Mouse (Mus musculus) embryonic facial prominence, embryonic 11.5 days (tissue): ENCODE data around the gene Etl4. TPM values are rescaled to one million over a fixed set of nuclear protein-coding genes. Genes with fewer than 3 reads are reported as not detected.
A peak's percentile ranks its signal among the peaks of the same experiment; 100 is the strongest.

Source experiments
- ATAC-seq: fragments of 200-750 bp; cut with Nextera tagmentation; replicated peaks from 2 replicates; pipeline ENCODE4 v1.8.0; 2017; ENCODE audit warnings: low read depth; ENCODE audit not compliant: insufficient number of reproducible peaks, low FRiP score, low TSS enrichment
- DNase-seq: peaks from one replicate; pipeline ENCODE4 v3.0.0-alpha.2; 2015; ENCODE audit warnings: low spot score
- H3K27ac ChIP-seq: fragments of 300-500 bp; sonication (generic); replicated peaks from 2 replicates; pipeline ENCODE4 v1.5.1; 2014; ENCODE audit warnings: mild to moderate bottlenecking, low read depth, low read length, control low read depth
- H3K27me3 ChIP-seq: fragments of 300-500 bp; sonication (generic); 2 replicates; pipeline ENCODE4 v1.6.1; 2014; ENCODE audit warnings: mild to moderate bottlenecking, low read length, moderate library complexity, mixed read lengths; ENCODE audit not compliant: control insufficient read depth, insufficient read depth
- H3K36me3 ChIP-seq: fragments of 300-500 bp; sonication (generic); replicated peaks from 2 replicates; pipeline ENCODE4 v1.6.1; 2014; ENCODE audit warnings: low read depth, mild to moderate bottlenecking, low read length, moderate library complexity, mixed read lengths; ENCODE audit not compliant: control insufficient read depth, insufficient read depth
- H3K4me1 ChIP-seq: fragments of 300-500 bp; sonication (generic); 2 replicates; pipeline ENCODE4 v1.6.1; 2014; ENCODE audit warnings: low read length, mixed read lengths; ENCODE audit not compliant: control insufficient read depth, insufficient read depth
- H3K4me2 ChIP-seq: fragments of 300-500 bp; sonication (generic); 2 replicates; pipeline ENCODE4 v1.6.1; 2014; ENCODE audit warnings: low read depth, mild to moderate bottlenecking, control low read depth, low read length, moderate library complexity
- H3K4me3 ChIP-seq: fragments of 300-500 bp; sonication (generic); 2 replicates; pipeline ENCODE4 v1.5.1; 2014; ENCODE audit warnings: low read depth, low read length, control low read depth
- H3K9ac ChIP-seq: fragments of 300-500 bp; sonication (generic); replicated peaks from 2 replicates; pipeline ENCODE4 v1.6.1; 2014; ENCODE audit warnings: mild to moderate bottlenecking, control low read depth, low read length
- H3K9me3 ChIP-seq: fragments of 300-500 bp; sonication (generic); replicated peaks from 2 replicates; pipeline ENCODE4 v1.6.1; 2016; ENCODE audit warnings: mild to moderate bottlenecking, low read length, inconsistent platforms, mixed read lengths; ENCODE audit not compliant: control insufficient read depth
- WGBS: fragments of 180-500 bp; shearing (Covaris S2); extraction: QIAGEN DNeasy Blood & Tissue Kit; methylation state at CpG from one replicate; pipeline ENCODE4 v1.1.7; 2014; 5-methylcytosine and 5-hydroxymethylcytosine counted together
- polyA plus RNA-seq: library from polyadenylated mRNA; unstranded; fragments of >200 nt; fragmentation: Nextera tagmentation; extraction: Ambion mirVana; gene quantifications from 2 replicates; pipeline ENCODE4 v1.2.1, GENCODE M21; 2014

Etl4 gene
- polyA plus RNA-seq, 1 experiment from 2014 or later, result 23.5 TPM

DNA sequence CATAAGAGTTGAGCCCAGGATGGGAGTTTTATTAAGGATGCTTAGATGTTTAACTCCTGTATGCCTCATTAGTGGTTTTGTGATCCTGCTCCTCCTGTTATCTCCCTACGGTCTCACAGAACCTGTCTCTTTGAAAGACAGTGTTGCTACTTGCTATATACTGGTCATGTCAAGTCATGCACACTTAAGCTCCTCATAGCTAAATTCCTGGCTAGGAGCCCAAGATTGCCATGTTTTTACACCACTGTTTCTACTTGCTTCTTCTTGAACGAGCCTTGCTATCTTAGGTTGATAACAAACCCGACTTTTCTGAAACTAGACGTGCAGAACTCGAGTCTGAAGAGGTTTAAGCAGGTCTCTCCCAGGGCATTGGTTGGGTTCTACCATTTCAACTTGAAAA, 710.3 kb downstream of the Etl4 start:
- Histone ChIP-seq H3K9me3 (no peaks in the 10 kb centered on the region), H3K27ac (no peak overlapping the region), H3K36me3 (no peaks in the 10 kb centered on the region), H3K9ac (no peak overlapping the region), H3K4me1 (no peaks in the 10 kb centered on the region), H3K27me3 (no peaks in the 10 kb centered on the region), H3K4me3 (no peak overlapping the region), H3K4me2 (no peak overlapping the region)
- ATAC-seq, result no peak
- 88% methylated on average over 5 of the region's 5 CpGs for WGBS
- no peak for DNase-seq

DNA sequence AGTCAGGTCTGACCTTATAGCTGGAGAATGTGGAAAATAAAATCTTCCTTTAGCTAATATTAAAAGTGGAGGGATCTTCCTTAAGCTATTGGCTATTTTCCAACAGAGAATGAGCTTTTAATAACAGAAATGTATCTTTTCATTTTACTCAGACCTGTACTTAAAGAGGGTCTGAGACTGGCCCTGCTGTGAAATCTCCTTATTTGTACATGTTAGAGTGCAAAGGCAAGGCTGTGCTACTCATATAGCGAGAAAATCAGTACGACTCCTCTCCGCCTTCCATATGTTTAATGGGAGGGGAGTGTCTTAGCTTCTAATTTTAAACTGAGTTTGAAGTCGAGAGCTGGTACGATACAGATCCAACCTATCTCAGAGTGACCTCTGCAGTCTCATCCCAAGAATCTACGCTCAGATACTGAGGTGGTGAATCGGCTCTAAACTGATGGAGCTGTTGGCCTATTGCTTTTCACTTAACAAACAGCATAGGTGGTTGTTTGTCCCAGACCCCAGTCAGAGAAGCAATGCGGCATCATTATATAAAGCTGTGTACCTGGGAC, 719.7 kb downstream of the Etl4 start:
- H3K36me3 ChIP-seq, result no peaks in the 10 kb centered on the region
- no peaks in the 10 kb centered on the region for H3K9me3 ChIP-seq
- ATAC-seq (no peak), DNase-seq (no peak)
- H3K4me3 ChIP-seq, result no peak overlapping the region
- H3K27me3 ChIP-seq, result no peaks in the 10 kb centered on the region
- no peaks in the 10 kb centered on the region for H3K4me1 ChIP-seq
- H3K4me2 ChIP-seq, result no peak overlapping the region
- WGBS, result 90% methylated on average over 8 of the region's 8 CpGs
- H3K9ac ChIP-seq, result no peak overlapping the region
- no peak overlapping the region for H3K27ac ChIP-seq

DNA sequence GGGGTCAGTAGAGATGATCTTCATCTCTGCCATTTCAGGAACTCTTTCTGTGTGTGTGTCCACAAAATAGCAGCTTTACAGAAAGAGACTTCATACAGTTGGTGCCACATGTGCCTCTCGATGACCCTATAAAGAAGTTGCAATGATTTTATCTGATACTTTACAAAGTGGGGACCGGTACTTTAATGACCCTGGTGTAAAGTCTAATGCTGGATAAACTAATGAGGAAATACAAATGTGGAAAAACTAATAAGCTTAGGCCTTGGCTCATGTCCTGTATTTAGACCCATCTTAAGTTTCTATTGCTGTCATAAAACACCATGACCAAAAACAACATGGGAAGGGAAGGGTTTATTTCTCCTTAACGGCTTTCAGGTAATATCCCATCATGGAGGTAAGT, 729.0 kb downstream of the Etl4 start:
- Histone ChIP-seq H3K27ac (no peak overlapping the region), H3K9ac (no peak overlapping the region), H3K4me1 (no peaks in the 10 kb centered on the region), H3K27me3 (no peaks in the 10 kb centered on the region), H3K9me3 (no peaks in the 10 kb centered on the region), H3K4me3 (no peak overlapping the region), H3K4me2 (no peak overlapping the region), H3K36me3 (no peaks in the 10 kb centered on the region)
- WGBS, result 91% methylated on average over 3 of the region's 3 CpGs
- DNase-seq (no peak), ATAC-seq (no peak)

DNA sequence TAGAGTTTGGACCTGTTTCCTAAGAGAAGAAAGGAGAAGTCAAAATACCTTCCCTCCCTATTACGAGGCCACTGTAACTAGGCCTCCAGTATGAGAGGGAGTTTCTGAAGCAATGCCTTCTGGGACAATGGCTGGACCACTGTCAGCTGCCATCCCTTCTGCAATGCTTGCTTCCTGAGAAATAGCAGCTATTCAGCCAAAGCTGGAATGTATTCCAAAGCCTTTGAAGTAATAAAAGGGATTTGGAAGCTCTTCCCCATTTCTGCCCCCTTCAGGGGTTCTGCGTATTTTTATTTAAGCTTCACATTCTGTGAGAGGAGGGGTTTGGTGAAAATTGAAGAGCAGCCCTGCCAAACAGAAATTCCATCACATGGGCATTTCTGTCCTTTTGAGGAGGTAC, 730.1 kb downstream of the Etl4 start:
- DNase-seq, result no peak
- 87% methylated on average over 2 of the region's 2 CpGs for WGBS
- Histone ChIP-seq H3K27ac (no peak overlapping the region), H3K4me2 (no peak overlapping the region), H3K9me3 (no peaks in the 10 kb centered on the region), H3K27me3 (no peaks in the 10 kb centered on the region), H3K4me3 (no peak overlapping the region), H3K9ac (no peak overlapping the region), H3K4me1 (no peaks in the 10 kb centered on the region), H3K36me3 (no peaks in the 10 kb centered on the region)
- no peak for ATAC-seq

DNA sequence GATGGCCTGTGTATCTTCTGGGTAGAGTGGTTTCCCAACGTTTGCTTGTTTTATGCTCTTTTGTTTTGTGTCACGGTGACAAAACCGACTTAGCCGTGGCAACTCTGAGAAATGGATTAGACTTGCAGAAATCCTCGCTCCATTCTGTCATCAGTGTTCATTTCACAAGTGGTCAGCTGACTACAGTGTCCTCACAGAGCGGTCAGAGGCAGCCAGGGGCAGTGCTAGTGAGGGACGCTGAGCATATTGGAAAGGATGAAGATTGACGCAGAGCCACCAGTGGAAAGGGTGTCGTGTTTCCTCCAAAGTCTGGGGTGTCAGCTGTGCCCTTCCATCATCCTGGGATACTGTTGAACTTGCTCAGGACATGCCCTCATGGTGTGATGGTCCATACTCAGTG, 733.2 kb downstream of the Etl4 start:
- Histone ChIP-seq H3K36me3 (no peaks in the 10 kb centered on the region), H3K4me3 (no peak overlapping the region), H3K4me1 (no peaks in the 10 kb centered on the region), H3K9ac (no peak overlapping the region), H3K27ac (no peak overlapping the region), H3K27me3 (no peaks in the 10 kb centered on the region), H3K9me3 (no peaks in the 10 kb centered on the region), H3K4me2 (no peak overlapping the region)
- 66% methylated on average over 9 of the region's 9 CpGs for WGBS
- DNase-seq, result no peak
- ATAC-seq, result no peak

DNA sequence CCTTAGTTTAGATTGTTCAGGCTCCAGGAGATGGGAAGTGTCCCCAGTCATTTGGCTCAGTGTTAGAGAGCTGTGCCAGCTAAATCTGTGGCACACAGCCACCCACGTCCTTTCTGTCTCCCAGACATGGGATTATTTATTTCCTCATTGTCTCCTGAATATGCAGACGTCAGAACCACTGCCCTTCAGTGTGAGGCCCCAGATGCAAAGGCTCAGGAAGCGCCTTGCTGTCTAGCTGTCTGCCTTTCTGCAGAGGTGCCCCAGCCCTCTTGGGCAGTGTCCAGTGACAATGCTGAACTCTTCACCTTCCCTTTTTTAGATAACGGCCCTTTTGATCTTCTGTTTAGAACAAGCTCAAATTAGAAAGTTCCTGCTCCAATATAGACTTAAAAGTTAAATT, 740.2 kb downstream of the Etl4 start:
- H3K4me2 ChIP-seq, result no peak overlapping the region
- H3K4me3 ChIP-seq, result no peak overlapping the region
- WGBS, result 28% methylated on average over 4 of the region's 4 CpGs
- H3K27ac ChIP-seq, result no peak overlapping the region
- ATAC-seq (no peak), DNase-seq (no peak)
- no peak overlapping the region for H3K9ac ChIP-seq
- H3K36me3 ChIP-seq, result no peaks in the 10 kb centered on the region
- H3K4me1 ChIP-seq, result no peaks in the 10 kb centered on the region
- H3K9me3 ChIP-seq, result no peaks in the 10 kb centered on the region
- no peaks in the 10 kb centered on the region for H3K27me3 ChIP-seq

DNA sequence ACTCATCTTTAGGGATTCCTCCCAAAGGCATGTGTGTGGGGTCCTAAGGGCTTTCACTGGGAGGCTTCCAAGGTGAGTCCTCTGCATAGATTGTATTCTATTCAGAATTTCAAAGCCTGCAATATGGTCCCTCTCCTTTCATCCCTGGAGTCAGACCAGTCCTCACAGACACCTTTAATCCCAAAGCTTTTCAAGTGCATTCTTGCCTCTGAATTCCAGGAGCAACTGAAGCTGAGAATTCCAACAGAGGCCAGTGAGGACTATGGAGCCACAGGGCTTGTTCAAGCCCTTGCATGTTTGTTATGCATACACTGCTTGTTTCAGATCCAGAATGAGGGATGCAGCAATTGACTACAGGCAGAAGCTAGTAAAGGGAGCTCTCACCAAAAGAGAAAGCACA, 743.5 kb downstream of the Etl4 start:
- H3K4me2 ChIP-seq, result no peak overlapping the region
- H3K9me3 ChIP-seq, result no peaks in the 10 kb centered on the region
- no peak overlapping the region for H3K27ac ChIP-seq
- no peak overlapping the region for H3K9ac ChIP-seq
- H3K36me3 ChIP-seq, result no peaks in the 10 kb centered on the region
- DNase-seq (peak; percentile 8), ATAC-seq (no peak)
- no peaks in the 10 kb centered on the region for H3K27me3 ChIP-seq
- no peak overlapping the region for H3K4me3 ChIP-seq
- H3K4me1 ChIP-seq, result no peaks in the 10 kb centered on the region

DNA sequence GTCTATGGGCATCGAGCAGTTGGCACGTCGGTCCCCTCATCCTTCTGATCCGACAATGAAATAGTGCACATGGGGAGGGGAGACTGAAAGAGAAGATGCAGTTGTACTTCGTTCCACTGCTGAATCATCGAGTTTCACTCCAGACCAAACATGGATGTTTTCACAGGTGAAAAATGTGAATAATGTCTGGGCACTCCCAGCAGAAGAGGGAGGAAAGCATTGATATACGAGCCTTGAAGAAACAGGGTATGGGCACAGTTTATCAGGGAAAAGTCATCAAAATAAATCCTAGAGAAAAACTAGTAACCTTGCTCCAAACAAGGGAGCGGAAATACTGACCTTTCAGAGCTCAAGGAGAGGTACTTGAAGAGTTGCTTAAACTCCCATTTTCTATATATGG, 744.5 kb downstream of the Etl4 start:
- WGBS, result 63% methylated on average over 8 of the region's 8 CpGs
- ATAC-seq (no peak), DNase-seq (no peak)
- Histone ChIP-seq H3K27me3 (no peaks in the 10 kb centered on the region), H3K27ac (no peak overlapping the region), H3K9me3 (no peaks in the 10 kb centered on the region), H3K4me1 (no peaks in the 10 kb centered on the region), H3K36me3 (no peaks in the 10 kb centered on the region), H3K9ac (no peak overlapping the region), H3K4me3 (no peak overlapping the region), H3K4me2 (no peak overlapping the region)
